12 mouse cellular contexts compared by ENCODE assay signal in the genomic region with DNA sequence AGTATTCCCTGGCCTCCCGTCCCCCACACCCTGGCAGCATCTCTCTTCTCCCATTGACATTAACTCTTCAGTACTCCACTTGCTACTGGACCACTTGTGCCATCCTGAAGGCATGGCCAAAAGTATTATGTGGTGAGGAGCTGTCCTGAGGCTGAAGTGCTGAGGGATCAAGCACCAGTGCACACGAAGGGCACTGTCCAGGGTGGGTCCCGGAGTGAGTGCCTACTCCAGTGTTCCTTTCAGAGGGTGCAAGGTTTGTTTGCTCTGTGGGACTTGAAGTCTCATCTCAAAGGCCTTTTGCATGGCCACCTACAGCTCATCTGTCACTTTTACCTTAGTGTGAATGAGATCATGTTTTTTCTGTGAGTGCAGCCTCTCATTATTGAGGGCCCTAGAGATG. TPM values are rescaled to one million over a fixed set of nuclear protein-coding genes. Genes with fewer than 3 reads are reported as not detected.
A peak's percentile ranks its signal among the peaks of the same experiment; 100 is the strongest.
DNase-seq lines count a peak whose midpoint lies in the region; ATAC-seq and TF ChIP-seq lines count a peak whose summit lies in the region.
"Had no signal": no experiment of that assay in that cellular context is flagged by ENCODE, and none has a peak within 500 bp of the region (broad histone marks: within the 10 kb centered on the region; RNA-seq: fewer than 3 reads in every experiment).

No protein-coding gene starts in this region.

- no peaks in the 10 kb centered on the region for H3K36me3 ChIP-seq in forebrain, embryonic 16.5 days (ENCODE audit: control insufficient read depth, insufficient read depth)
- H3K36me3 ChIP-seq in midbrain, embryonic 13.5 days = no peaks in the 10 kb centered on the region
- no peaks in the 10 kb centered on the region for H3K36me3 ChIP-seq in heart, embryonic 11.5 days (ENCODE audit: control insufficient read depth, insufficient read depth, low read length)
- H3K36me3 ChIP-seq: heart, embryonic 13.5 days had no signal

- POLR2A ChIA-PET in Patski (lab: Charles Lee) = no interaction called here

- CTCF ChIA-PET in Patski (lab: Charles Lee) = no interaction called here

- no peaks in the 10 kb centered on the region for H3K27me3 ChIP-seq in Patski
- H3K27me3 ChIP-seq in forebrain, embryonic 16.5 days (replicated peaks; ENCODE audit: control insufficient read depth, insufficient read depth, low read length) = no peaks in the 10 kb centered on the region
- H3K27me3 ChIP-seq in midbrain, embryonic 13.5 days = peaks cover 7% of the 10 kb centered on the region; the same call in 1 of the 2 replicates
- H3K27me3 ChIP-seq in heart, embryonic 11.5 days (ENCODE audit: control insufficient read depth, insufficient read depth, low read length) = no peaks in the 10 kb centered on the region

- no peaks in the 10 kb centered on the region for H3K9me3 ChIP-seq in forebrain, embryonic 16.5 days (ENCODE audit: control insufficient read depth, low read length)
- H3K9me3 ChIP-seq in midbrain, embryonic 13.5 days = no peaks in the 10 kb centered on the region
- no peaks in the 10 kb centered on the region for H3K9me3 ChIP-seq in heart, embryonic 11.5 days (replicated peaks; ENCODE audit: control insufficient read depth, low read length)
- H3K9me3 ChIP-seq: heart, embryonic 13.5 days had no signal

- in situ Hi-C loops in Patski (cut with MboI; ENCODE audit: low pct_unique_long_range_greater_than_20kb) = no loop called here

- H3K4me2 ChIP-seq in forebrain, embryonic 16.5 days (ENCODE audit: low read length) = no peak overlapping the region
- no peak overlapping the region for H3K4me2 ChIP-seq in midbrain, embryonic 13.5 days (replicated peaks)
- no peak overlapping the region for H3K4me2 ChIP-seq in heart, embryonic 11.5 days
- H3K4me2 ChIP-seq: heart, embryonic 13.5 days had no signal

- peaks cover 17% of the 10 kb centered on the region for H3K4me1 ChIP-seq in forebrain, embryonic 16.5 days (replicated peaks; ENCODE audit: control insufficient read depth, insufficient read depth, low read length)
- H3K4me1 ChIP-seq in midbrain, embryonic 13.5 days (replicated peaks) = peaks cover 31% of the 10 kb centered on the region
- H3K4me1 ChIP-seq in heart, embryonic 11.5 days (ENCODE audit: control insufficient read depth, insufficient read depth, low read length) = no peaks in the 10 kb centered on the region
- H3K4me1 ChIP-seq: heart, embryonic 13.5 days had no signal

- no peak overlapping the region for H3K9ac ChIP-seq in forebrain, embryonic 16.5 days (replicated peaks; ENCODE audit: low read depth, low read length)
- H3K9ac ChIP-seq in midbrain, embryonic 13.5 days (replicated peaks) = no peak overlapping the region
- no peak overlapping the region for H3K9ac ChIP-seq in heart, embryonic 11.5 days (ENCODE audit: low read depth, low read length)
- H3K9ac ChIP-seq: heart, embryonic 13.5 days had no signal

- no peak for TF ChIP-seq CTCF in Patski (IDR thresholded peaks at IDR 0.05)

- DNase-seq in 3T3-L1 (ENCODE audit: low read depth, low spot score) (peak; percentile 57), Patski (ENCODE audit: low read depth, low spot score) (no peak)
- DNase-seq in testis, postnatal 10 days (ENCODE audit: low spot score) = no peak
- DNase-seq in urinary bladder, postnatal 36 days (ENCODE audit: low spot score in 2 of 2) = no peak
- DNase-seq: adrenal gland, postnatal 10 days; thymus, postnatal 4 days had no signal

- peak overlapping the region; percentile 72 for H3K27ac ChIP-seq in forebrain, embryonic 16.5 days (ENCODE audit: low read length)
- peak overlapping the region; percentile 76 for H3K27ac ChIP-seq in midbrain, embryonic 13.5 days
- no peak overlapping the region for H3K27ac ChIP-seq in heart, embryonic 11.5 days (ENCODE audit: low read depth, low read length)
- H3K27ac ChIP-seq: heart, embryonic 13.5 days had no signal

- peak; percentile 51 for ATAC-seq in Patski
- ATAC-seq in forebrain, embryonic 16.5 days = peak; percentile 13
- 0 out of 2 replicates have a peak, but pooled peaks have one; percentile 16 for ATAC-seq in midbrain, embryonic 13.5 days
- ATAC-seq in heart, embryonic 11.5 days (replicated peaks; ENCODE audit: insufficient number of reproducible peaks, low FRiP score, low TSS enrichment) = no peak

- no peak overlapping the region for H3K4me3 ChIP-seq in forebrain, embryonic 16.5 days (replicated peaks; ENCODE audit: low read length)
- H3K4me3 ChIP-seq in midbrain, embryonic 13.5 days (replicated peaks) = no peak overlapping the region
- no peak overlapping the region for H3K4me3 ChIP-seq in heart, embryonic 11.5 days (ENCODE audit: low read depth, low read length)
- H3K4me3 ChIP-seq: erythroblast, embryonic 14.5 days; heart, embryonic 13.5 days had no signal

- WGBS in forebrain, embryonic 16.5 days = 78% methylated on average over 3 of the region's 3 CpGs
- WGBS in midbrain, embryonic 13.5 days = 84% methylated on average over 3 of the region's 3 CpGs
- 51% methylated on average over 3 of the region's 3 CpGs for WGBS in heart, embryonic 11.5 days (ENCODE audit: insufficient replicate concordance)

RNA-seq across cellular contexts. Expression of gene Adcyap1r1, which starts 31.4 kb away (rescaled TPM):
- polyA plus RNA-seq in Patski (2021) = 0.31 TPM
- 33.8 and 37.9 TPM in 2 replicates for polyA plus RNA-seq in forebrain, embryonic 16.5 days (2015; fragmentation: Nextera tagmentation; extraction: Ambion mirVana)
- 31.3 and 33.5 TPM in 2 replicates for polyA plus RNA-seq in midbrain, embryonic 13.5 days (2015; fragmentation: Nextera tagmentation; extraction: Ambion mirVana)
- polyA plus RNA-seq in heart, embryonic 11.5 days (2014; fragmentation: Nextera tagmentation; extraction: Ambion mirVana) = 2.6 and 3.1 TPM in 2 replicates
- polyA plus RNA-seq: erythroblast, embryonic 14.5 days had no signal

RNA-seq across cellular contexts. Expression of gene Ghrhr, which starts 44.3 kb away (rescaled TPM):
- polyA plus RNA-seq in Patski (2021) = 0.33 TPM
- polyA plus RNA-seq in forebrain, embryonic 16.5 days (2015; fragmentation: Nextera tagmentation; extraction: Ambion mirVana) = not detected in 2 replicates
- not detected in 2 replicates for polyA plus RNA-seq in midbrain, embryonic 13.5 days (2015; fragmentation: Nextera tagmentation; extraction: Ambion mirVana)
- not detected in 2 replicates for polyA plus RNA-seq in heart, embryonic 11.5 days (2014; fragmentation: Nextera tagmentation; extraction: Ambion mirVana)
- polyA plus RNA-seq: erythroblast, embryonic 14.5 days; heart, embryonic 13.5 days; liver, adult 2 months had no signal
